Mouse (Mus musculus): Measurements from ENCODE around the gene Sp110. TPM values are rescaled to one million over a fixed set of nuclear protein-coding genes. Genes with fewer than 3 reads are reported as not detected.
"Not testable (repeated sequence)": the region's sequence is repeated elsewhere in the genome, so short reads cannot be mapped to it uniquely, and the experiment has no call there.

Gene Sp110
- 1 to 10 TPM in 1 of 2 experiments, under 1 TPM in 1; 0.71 to 1.1 TPM for total RNA-seq (2021)
- long read RNA-seq, experiment 1, partial matches to known transcripts, result 0 of 3 reads
- long read RNA-seq, experiment 1, other reads (novel, unspliced or antisense), result 1 of 3 reads
- long read RNA-seq, experiment 2, partial matches to known transcripts, result 0 of 1 reads
- long read RNA-seq, experiment 2, other reads (novel, unspliced or antisense), result 1 of 1 reads

DNA sequence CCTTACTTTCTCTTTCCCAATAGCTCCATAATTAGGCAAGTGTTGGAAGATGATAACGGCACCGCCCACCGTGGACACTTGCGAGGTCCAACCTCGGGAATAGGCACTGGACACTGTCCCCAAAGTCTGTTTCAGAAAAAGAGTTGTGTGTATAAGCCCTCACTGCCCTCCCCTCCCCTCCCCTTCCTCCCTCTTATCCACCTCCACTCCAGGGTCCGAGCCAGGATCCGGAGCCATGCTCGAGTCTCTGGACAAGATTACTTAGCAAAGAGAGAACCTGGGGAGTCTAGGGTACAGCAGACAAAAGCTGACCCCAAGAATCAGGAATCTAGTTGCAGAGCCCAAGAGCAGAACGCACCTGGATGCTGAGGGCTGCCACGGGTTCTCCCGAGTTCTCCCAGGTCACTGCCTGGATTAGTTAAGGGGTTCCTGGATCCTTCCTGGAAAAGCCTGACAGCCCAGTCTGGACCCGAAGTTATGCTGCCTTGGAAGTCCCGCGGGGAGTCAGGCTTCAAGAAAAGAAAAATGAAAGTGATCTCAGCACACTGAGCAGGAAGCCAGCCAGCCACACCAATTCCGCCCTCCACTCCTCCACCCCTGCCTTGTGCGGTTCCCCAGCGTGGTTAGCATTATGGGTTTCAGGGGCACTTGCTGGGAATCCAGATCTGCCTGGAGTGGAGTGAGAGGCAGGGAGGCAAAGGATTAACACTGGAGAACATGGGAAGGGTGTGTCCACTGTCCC lies at the start of gene Sp110:
Gene Sp110 (minus strand): TSS at position 547 of the 742 bp plus-strand sequence.
- intact Hi-C loops (cut with DNase I); H3K27ac ChIP-seq: not testable (repeated sequence)
- DNase-seq, result peak; percentile 30
- H3K4me3 ChIP-seq, result peak within 1 kb of the TSS; percentile 36

DNA sequence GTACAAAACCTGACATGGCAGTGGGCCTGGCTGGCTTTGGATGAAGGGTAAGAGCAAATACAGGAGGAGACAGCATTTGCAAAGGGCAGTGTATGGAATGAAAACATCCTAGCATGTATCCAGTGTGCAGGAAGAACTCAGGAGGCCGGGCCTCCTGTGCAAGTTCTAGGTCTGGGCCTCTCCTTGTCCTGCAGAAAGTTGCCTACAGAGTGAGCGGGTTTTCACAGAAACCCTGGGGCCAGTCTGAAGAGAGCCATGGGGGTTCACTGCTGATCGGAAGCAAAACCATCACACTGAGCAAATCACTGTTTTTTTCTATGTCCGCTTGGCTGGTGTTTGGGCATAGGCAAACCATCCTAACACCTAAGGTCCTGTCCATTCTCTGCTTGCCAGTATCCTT lies 39.5 kb upstream of the Sp110 start:
- H3K4me3 ChIP-seq; H3K27ac ChIP-seq; intact Hi-C loops (cut with DNase I); DNase-seq: not testable (repeated sequence)

DNA sequence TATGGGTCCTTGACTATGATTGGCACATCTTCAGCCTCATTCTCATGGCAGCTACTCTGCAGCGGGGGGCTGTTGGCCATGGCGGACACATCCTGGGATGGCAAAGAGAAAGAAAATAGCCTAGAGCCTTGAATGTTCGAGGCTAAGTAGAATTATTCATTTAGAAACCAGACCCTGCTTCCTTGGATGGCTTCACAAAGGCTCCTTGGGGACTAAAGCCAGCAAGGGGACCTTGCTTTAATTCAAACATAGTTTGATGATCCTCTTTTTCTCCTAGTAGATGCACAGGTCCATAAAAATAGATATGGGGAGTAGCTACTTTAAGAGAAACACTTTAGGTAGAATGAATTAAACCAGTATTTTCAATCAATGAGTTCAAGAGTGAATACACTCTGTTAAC lies 38.3 kb upstream of the Sp110 start:
- H3K27ac ChIP-seq; intact Hi-C loops (cut with DNase I); DNase-seq; H3K4me3 ChIP-seq: not testable (repeated sequence)

DNA sequence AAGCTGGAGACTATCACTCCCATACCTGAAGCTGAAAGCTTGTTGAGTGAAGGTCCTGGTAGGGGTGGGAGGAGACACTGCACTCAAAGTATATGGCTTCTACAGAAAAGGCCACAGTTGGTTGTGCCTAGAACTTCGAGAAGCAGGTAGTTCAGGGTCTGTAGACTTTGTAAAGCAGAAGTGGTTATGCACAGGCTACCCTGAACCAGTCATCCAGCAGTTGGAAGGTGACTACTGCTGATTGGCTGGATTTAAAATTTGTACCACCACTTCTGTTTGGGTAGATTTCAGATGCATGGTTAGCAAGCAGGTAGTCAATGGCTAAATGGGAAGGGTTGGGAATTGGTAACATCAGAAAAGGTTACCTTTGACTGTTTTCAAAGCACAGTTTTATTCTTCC lies 20.1 kb upstream of the Sp110 start:
- DNase-seq; H3K27ac ChIP-seq; intact Hi-C loops (cut with DNase I): not testable (repeated sequence)

DNA sequence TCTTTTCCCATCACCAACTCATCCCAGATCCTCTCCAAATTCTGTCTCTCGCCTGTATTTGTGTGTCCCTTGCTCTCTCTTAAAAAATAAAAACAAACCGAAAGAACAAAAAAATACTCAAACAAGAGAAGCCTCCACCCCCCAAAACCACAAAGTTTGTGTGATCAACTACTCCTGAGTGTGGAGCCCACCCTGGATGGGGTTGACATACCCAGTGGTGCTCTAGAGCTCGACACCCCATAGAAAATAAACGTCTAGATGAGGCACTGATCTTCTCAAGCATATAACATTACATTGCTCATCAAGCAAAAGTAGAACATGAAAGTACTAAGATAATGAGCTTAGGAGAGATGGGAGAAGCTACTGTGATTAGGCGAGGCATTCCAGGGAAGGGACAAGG lies 18.5 kb upstream of the Sp110 start:
- intact Hi-C loops (cut with DNase I); H3K4me3 ChIP-seq; H3K27ac ChIP-seq; DNase-seq: not testable (repeated sequence)

More for the DNA sequence above, 20.1 kb upstream of the Sp110 start:
- not testable (repeated sequence) for H3K4me3 ChIP-seq

DNA sequence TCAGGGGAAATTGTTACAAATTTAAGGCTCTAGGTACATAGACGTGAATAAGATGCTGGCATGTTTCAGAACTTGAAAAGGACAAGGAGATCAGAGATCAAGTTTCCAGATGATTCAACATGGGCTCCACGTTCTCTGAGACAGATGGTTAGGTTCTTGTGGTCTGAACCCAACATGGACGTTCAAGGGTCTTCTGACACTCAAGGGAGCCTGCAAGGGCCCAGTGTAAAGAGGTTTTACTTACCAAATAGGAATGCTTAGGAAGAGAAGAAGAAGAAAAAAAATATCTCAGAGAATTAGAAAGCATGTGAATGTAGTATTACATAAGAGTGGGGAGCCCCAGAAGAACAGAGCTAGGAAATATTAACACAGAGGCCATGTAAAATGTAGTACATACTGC lies 17.2 kb upstream of the Sp110 start:
- H3K4me3 ChIP-seq; intact Hi-C loops (cut with DNase I); DNase-seq; H3K27ac ChIP-seq: not testable (repeated sequence)

DNA sequence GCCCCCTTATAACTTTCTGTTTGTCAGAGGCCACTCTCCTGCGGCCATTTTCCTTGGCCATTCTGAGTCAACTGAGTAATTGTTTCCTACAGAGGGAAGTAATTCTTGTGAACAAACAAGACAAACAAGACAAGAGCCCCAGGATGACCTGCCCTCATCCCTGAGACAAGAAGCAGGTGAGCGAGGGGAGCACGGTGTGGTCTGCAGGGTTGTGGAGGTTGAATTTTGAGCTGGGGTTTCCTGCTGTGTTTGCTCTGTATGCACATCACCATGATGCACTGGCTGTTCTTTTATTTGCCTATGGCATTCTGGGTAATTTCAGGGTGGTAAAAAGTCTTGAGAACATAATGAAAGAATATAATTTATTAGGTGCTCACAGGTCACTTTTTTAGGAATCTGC lies 16.5 kb upstream of the Sp110 start:
- DNase-seq; intact Hi-C loops (cut with DNase I); H3K27ac ChIP-seq; H3K4me3 ChIP-seq: not testable (repeated sequence)

DNA sequence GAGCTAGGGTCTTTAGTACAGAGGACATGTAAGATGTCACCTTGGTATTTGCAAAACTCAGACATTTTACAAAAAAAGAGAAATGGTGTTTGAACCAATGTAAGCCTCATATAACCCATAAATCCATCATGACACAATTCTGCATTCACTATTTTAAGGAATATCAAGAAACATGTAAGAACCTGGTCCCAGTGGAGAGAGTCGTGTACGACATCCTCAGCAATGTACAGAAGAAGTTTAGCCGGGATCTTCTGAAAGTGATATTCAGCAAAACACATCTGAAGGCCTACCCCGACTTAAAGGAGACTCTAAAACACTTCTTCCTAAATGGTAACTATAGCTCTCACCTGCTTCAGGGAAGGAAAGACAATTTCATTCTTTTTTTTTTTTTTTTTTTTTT lies 12.0 kb upstream of the Sp110 start:
- H3K4me3 ChIP-seq; H3K27ac ChIP-seq; DNase-seq; intact Hi-C loops (cut with DNase I): not testable (repeated sequence)

DNA sequence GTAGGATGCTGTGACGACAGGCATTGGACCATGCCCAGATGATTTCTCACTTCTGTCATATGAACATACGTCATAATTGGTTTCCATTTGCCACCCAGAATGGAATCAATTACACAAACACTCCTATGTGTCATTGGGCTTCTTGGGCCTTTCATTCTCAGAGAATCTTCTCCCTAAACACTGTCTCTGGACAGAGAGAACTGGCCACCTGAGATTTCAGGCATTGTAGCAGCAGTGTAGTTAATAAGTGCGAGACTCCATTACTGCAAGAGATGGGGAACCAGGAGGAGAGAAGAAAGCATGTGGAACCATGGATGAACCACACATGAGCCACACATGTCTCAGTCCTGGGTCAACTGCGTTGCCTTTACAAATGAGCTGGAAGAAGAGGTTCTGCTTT lies 9.7 kb upstream of the Sp110 start:
- H3K27ac ChIP-seq; intact Hi-C loops (cut with DNase I); H3K4me3 ChIP-seq; DNase-seq: not testable (repeated sequence)

DNA sequence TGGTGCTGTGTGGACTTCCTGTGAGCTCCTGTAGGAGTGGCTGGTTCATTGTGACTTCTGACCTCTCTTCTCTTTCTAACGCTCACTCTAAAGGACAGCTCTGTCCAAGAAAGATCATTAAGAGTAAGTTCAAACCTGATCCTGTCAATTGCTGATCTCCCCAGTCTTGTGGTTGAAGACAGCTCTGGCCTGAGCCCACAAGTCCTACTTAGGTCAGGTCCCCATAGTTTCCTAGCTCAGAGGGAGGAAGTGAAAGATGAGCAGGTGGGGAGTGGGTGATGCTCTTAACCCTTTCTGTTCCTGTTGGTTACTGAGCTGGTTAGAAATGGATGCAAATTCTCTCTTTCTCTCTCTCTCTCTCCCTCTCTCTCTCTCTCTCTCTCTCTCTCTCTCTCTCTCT lies 5.7 kb upstream of the Sp110 start:
- H3K27ac ChIP-seq; intact Hi-C loops (cut with DNase I); H3K4me3 ChIP-seq; DNase-seq: not testable (repeated sequence)

DNA sequence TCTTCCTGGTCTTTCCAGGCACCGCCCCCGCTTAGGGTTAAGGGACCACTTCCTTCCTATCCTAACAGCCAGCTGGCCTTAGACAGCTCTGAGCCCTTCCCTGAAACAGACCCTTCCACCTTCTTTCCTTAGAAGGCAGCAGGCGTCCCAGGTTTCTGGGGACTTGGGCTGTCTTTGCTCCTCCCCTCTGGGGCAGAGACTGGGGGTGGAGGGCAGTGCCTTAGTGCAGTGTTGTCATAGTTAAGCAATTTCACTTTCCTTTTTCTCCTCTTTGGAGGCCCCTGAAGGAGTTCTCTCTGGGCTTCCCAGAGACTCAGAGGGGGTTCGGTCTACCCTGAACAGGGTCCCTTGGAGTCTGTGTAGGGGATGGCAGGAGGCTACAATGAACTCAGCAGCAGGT lies 2.2 kb upstream of the Sp110 start:
- intact Hi-C loops (cut with DNase I); H3K27ac ChIP-seq: not testable (repeated sequence)
- DNase-seq, result peak; percentile 15
- peak overlapping the region; percentile 22 for H3K4me3 ChIP-seq

DNA sequence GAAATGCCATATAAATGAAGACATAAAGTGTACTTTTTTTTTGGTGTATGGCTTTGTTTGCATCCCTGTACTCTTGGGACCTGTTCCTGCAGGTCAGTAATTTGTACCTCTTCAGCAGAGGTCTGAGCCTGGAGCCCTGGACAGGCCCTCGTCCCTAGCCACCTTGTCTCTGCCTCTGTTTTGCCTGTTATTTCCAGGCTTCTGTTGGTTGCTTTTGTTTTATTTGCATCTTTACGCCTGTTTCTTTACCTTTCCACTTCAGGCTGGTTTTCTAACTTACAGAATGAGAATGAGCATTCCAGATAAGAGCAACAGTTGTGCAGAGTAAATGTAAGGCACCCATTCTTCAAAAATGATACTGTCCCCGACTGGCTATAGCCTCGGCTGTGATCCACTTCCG lies 1.5 kb upstream of the Sp110 start, which contains the start of gene Sp140:
Gene Sp140 (plus strand): TSS at position 301 of the 400 bp plus-strand sequence.
- H3K4me3 ChIP-seq, result peak within 1 kb of the TSS; percentile 22
- H3K27ac ChIP-seq; intact Hi-C loops (cut with DNase I); DNase-seq: not testable (repeated sequence)

DNA sequence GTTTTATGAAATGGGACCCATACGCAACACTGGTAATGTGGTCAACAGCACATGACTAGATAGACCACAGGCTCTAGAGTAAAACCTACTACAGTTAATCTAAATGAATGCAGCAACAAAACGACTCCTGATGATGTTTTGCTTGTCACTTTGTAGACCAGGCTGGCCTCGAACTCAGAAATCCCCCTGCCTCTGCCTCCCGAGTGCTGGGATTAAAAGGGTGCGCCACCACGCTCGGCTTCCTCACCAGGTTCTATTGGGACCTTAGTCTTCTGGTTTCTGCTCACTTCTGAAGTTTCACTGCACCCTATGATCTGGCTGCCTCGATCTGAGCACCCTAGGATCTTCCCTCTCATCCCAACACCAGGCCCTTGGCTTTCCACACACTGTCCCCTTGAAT lies 6.1 kb downstream of the Sp110 start:
- H3K4me3 ChIP-seq; DNase-seq; intact Hi-C loops (cut with DNase I); H3K27ac ChIP-seq: not testable (repeated sequence)

DNA sequence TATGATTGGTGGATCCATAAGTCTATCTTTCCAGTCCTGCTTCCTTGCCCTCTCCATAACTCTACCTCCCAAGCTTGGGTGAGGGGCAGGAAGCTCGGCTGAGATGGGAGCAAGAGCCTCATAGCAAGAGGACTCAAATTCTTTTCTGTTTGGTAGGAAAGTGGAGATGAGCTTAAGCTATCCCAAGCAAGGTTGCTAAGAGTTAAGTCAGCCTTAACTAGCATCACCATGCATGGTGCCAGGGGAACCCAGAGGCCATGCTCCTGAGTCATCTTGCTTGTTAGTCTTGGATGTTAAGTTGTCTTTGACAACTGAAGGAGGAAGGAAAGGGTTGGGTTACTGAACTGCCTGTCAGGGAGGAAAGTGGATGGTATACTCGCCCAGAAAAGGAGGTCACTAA lies 9.9 kb downstream of the Sp110 start:
- H3K4me3 ChIP-seq; H3K27ac ChIP-seq; DNase-seq; intact Hi-C loops (cut with DNase I): not testable (repeated sequence)
